Mouse (Mus musculus): ENCODE results near the gene Fv1.
"Not testable (repeated sequence)": the region's sequence is repeated elsewhere in the genome, so short reads cannot be mapped to it uniquely, and the experiment has no call there.

Gene Fv1

GRCm38 (mm10) chr4:147868450-147869031 lies at the start of gene Fv1, which contains the start of gene Miip:
Gene Fv1 (plus strand): TSS chr4:147868979.
Gene Miip (minus strand): TSS chr4:147868816.
- DNase-seq (ENCODE audit: low spot score) = peak; percentile 96

DNA sequence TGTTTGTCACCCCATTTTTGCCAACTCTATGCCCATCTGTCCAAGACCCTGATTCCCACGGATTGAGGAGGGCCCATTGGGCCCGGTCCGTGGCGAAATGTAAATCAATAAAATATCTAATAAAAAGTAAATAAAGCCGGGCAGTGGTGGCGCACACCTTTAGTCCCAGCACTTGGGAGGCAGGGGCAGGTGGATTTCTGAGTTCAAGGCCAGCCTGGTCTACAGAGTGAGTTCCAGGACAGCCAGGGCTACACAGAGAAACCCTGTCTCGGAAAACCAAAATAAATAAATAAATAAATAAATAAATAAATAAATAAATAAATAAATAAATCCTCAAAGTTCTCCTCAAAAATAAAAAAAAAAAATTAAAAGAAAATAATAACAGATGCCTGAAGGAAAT lies 49.1 kb upstream of the Fv1 start:
- not testable (repeated sequence) for DNase-seq (ENCODE audit: low spot score)

GRCm38 (mm10) chr4:147821414-147821813 lies 47.4 kb upstream of the Fv1 start:
- not testable (repeated sequence) for DNase-seq (ENCODE audit: low spot score)

- no peak for DNase-seq (ENCODE audit: low spot score)
Observed at GRCm38 (mm10) chr4:147824389-147824788, 44.4 kb upstream of the Fv1 start.

- not testable (repeated sequence) for DNase-seq (ENCODE audit: low spot score)
Observed at GRCm38 (mm10) chr4:147839282-147839681, 29.5 kb upstream of the Fv1 start.

GRCm38 (mm10) chr4:147842871-147843270 lies 25.9 kb upstream of the Fv1 start:
- no peak for DNase-seq (ENCODE audit: low spot score)

DNA sequence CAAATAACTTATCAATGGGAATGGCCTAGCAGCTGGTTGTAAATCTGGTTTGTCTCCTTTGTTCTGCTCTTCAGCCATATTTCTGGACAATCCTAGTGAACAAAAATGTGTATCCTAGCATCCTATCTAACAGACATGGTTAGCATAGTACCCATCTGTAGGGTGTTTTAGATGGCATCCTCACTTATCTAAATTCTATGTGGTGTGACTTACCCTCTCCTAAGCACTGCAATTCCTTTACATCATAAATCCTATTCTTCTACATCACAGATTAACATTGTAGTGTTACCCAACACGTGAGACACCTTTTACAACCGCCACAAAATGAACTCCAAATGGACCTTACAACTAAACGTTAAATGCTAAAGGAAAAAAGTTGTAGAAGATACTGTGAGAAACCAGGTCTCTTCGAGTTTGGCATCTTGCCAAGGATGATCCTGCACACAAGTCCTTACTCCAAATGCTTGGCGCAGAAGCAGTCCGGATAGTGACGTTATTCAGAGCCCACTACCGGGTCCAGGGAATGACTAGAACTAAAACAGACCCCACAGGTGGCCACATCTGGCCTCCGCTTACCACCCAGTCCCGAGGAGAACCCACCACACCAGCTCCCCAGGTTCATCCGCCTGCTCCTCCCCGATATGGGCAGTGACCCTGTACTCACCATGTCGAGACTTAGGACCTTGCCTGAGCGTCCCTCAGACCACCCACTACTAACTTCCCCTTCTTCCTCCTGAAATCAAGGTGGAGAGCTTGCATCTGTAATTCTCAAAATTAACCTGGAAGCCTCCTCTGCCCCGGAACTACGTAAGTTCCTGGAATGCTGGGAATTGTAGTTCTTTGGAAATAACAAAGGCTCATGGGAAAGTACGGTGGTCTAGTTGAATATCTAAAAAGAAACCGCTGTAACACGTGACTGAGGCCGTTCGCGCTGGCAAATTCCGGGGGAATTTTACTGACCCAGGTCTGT lies 20.9 kb upstream of the Fv1 start, which contains the start of gene Zfp933:
Gene Zfp933 (minus strand): TSS at position 753 of the 970 bp plus-strand sequence.
- peak; percentile 83 for DNase-seq (ENCODE audit: low spot score)

GRCm38 (mm10) chr4:147848584-147848991 lies 20.2 kb upstream of the Fv1 start:
- DNase-seq (ENCODE audit: low spot score) = peak; percentile 83

- DNase-seq (ENCODE audit: low spot score) = no peak
Observed at GRCm38 (mm10) chr4:147850776-147851175, 18.0 kb upstream of the Fv1 start.

DNA sequence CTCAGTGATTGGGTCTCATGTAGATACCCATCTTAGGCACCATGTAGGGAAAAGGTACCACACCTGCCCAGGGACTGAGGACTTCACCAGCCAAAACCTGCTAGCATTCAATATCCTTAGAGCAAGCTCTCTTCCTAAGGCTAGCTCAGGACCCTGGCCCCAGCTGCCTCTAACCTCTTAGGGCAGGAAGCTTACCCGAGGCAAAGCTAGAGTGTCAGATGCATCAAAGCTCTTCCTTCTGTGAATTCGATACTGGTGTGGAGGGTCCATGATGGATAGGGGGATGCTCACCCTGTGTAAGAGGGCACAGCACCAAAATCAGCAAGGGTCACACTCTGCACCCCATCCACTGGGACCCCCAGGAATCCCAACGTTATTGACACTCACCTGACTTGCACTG lies 6.7 kb upstream of the Fv1 start:
- DNase-seq (ENCODE audit: low spot score) = no peak

- no peak for DNase-seq (ENCODE audit: low spot score)
Observed at GRCm38 (mm10) chr4:147865651-147866050, 3.1 kb upstream of the Fv1 start.

DNA sequence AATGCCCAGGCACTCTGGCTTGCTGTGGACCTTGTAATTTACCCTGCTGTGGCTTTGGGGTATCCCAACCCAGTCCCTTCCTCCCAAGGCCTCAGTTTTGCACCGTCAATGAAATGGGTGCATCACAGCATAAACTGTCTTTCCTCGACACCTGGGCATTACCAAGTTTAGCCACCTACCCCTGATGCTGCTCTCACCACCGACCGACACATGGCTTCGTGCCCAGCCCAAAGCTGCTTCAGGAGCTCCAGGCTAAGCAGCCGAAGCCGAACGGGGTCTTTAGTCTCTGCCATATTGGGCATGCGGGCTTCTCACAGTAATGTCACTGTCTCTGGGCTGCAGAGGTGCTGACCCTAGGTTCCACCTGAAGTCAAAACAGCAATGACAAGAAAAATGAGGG lies 2.7 kb upstream of the Fv1 start:
- DNase-seq (ENCODE audit: low spot score) = no peak

DNA sequence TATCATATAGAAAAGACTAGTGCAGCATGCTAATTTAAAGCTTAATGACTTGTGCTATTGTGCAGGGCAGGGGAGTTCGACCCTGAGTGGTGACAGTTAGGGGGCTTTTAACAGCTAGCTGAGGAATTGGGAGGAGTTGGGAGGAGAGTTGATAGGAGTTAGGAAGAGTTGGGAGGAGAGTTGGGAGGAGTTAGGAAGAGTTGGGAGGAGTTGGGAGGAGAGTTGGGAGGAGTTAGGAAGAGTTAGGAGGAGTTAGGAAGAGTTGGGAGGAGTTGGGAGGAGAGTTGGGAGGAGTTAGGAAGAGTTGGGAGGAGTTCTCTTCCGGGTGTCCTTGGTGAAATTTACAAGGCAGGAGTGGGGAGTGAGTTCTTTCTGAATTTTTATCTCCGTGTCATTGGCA lies 2.0 kb upstream of the Fv1 start:
- DNase-seq (ENCODE audit: low spot score) = not testable (repeated sequence)

GRCm38 (mm10) chr4:147867563-147868449 lies 973 bp upstream of the Fv1 start:
- no peak for DNase-seq (ENCODE audit: low spot score)

DNA sequence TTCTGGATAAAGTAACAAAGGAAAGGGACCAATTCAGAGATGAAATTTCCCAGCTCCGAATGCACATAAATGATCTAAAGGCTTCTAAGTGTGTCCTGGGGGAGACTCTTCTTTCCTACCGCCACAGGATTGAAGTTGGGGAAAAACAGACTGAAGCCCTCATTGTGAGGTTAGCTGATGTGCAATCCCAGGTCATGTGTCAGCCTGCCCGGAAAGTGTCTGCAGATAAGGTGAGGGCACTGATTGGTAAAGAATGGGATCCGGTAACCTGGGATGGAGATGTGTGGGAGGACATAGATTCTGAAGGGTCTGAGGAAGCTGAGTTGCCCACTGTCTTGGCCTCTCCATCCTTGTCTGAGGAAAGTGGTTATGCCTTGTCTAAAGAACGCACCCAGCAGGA lies 459 bp downstream of the Fv1 start:
- DNase-seq (ENCODE audit: low spot score) = no peak

DNA sequence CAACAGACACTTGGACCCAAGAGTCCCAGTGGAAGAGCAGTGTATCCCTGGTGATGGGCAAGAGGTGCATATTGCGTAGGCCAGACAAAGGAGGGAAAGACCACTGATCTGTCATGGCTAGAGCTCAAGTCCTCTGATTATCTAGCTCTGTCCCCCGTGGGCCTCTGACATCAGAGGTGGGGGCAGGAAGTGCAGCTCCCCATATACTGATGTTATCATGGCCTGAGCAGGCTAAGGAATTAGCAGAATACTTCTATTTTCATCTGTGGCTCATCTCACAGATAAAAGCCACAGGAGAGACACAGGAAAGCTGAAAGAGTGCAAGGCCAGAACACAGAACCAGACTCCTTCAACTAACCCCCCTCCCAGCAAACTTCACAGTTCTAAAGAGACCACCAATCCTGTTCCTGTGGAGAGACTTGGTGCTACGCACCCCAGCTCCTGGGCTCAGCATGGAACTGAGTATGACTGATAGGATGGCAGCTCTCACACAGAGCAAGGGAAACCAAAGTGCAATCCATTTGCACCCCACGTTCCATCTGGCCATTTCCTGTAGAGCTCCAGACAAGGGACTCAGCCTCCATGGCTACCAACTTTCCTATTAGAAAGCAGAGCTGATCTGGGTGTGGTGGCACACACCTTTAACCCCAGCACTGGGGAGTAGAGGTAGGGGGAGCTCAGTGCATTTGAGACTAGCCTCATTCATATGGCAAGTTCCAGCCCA lies 7.2 kb downstream of the Fv1 start:
- no peak for DNase-seq (ENCODE audit: low spot score)

DNA sequence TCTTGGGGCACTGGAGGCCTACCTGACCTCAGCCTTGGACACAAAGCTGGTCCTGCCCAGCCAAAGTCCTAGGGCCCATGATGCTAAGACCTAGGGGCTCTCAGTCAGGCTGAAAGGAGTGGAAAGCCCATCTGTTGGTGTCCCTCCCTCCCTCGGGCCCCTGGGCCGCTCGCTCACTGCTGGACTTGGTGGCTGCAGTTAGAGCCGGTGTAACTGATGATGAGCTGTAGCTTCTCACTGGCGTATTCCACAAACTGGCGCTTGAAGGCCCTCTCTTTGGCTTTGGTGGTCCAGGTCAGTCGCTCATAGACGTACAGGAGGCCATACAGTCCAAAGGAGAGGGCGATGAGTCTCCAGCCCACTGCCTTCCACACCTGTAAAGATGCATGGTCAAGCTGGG lies 9.8 kb downstream of the Fv1 start:
- DNase-seq (ENCODE audit: low spot score) = no peak

GRCm38 (mm10) chr4:147879456-147879855 lies 10.7 kb downstream of the Fv1 start:
- no peak for DNase-seq (ENCODE audit: low spot score)

- no peak for DNase-seq (ENCODE audit: low spot score)
Observed at GRCm38 (mm10) chr4:147879865-147880264, 11.1 kb downstream of the Fv1 start.

DNA sequence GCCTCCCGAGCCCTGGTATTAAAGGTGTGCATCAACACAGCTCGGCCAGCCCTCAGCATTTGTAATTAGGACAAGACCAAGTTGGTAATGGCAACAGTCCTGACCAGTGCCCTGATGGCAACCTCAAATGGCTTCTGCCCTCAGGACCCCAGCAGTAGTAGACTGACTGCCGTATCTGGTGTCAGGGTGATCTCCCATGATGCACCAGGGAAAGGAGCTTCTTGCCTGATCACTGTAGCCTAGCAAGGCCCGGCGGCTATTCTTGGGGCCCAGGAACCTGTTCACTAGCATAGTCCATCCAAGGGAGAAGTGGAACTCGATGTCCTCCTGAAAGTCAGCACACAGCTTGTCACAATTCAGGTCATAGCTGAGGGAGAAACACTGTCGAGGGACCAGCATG lies 13.0 kb downstream of the Fv1 start:
- no peak for DNase-seq (ENCODE audit: low spot score)

DNA sequence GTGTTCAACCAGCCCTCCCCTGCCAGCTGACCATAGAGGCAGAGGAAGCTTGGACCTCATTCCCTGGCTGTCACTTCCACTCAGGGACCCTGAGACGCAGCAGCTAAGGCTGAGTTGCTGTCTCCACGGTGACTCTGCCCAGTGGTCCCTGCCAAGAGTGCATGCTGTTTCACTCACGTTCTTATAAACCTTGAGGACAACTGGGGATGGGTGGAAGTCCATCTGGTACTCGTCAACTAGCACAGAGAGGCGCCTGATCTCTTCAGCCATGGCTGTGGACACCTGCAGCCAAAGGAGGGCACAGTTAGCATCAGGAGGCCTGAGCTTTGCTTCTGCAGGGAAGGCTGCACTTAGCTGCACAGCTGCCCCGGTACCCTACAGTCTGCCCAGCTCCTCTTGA lies 14.3 kb downstream of the Fv1 start:
- DNase-seq (ENCODE audit: low spot score) = no peak

DNA sequence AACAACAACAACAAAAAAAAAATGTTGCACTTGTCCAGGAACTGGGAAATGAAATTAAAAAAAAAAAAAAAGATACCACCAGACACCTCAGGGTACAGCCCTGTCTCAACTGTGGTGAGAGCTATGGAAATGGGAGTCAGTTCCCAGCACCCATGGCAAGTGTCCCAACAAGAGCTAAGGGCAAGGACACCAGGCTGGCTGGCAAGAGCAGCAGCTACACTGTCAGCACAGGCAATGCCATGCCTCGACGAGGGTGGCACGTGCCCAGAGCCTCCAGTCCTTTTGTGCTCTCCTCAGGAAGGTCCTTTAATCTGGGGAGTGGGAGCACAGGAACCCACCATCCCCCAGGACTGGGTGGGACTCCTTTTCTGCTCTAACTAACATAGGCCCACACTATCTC lies 15.4 kb downstream of the Fv1 start:
- no peak for DNase-seq (ENCODE audit: low spot score)

Data from c-Kit-positive CD71-positive TER-119-positive erythroid progenitor cells, embryonic 14.5 days (primary cell).